Mouse (Mus musculus): Measurements from ENCODE around the gene Xrcc6.

- TF ChIP-seq CTCF (IDR thresholded peaks at IDR 0.05; ENCODE audit: extremely low read depth, insufficient read depth, low read length) (peak; percentile 75), POLR2A (IDR thresholded peaks at IDR 0.05; ENCODE audit: extremely low read depth, insufficient read depth, low read length) (peak; percentile 57; the same call in 1 of the 2 replicates)
Observed at GRCm38 (mm10) chr15:81960171-81961077, 27.2 kb upstream of the Xrcc6 start, which contains the start of gene Pmm1.

Data from cortical plate, adult 2 months (tissue).